Mouse (Mus musculus): Measurements from ENCODE around the gene Rab28. TPM values are rescaled to one million over a fixed set of nuclear protein-coding genes. Genes with fewer than 3 reads are reported as not detected.
A peak's percentile ranks its signal among the peaks of the same experiment; 100 is the strongest.
"Not testable (repeated sequence)": the region's sequence is repeated elsewhere in the genome, so short reads cannot be mapped to it uniquely, and the experiment has no call there.

The Rab28 gene
- polyA plus RNA-seq, 1 experiment from 2014 or later = 92.7 TPM

GRCm38 (mm10) chr5:41744234-41744633 is 36.3 kb upstream of the Rab28 start:
- no peak overlapping the region for H3K4me2 ChIP-seq (ENCODE audit: low read depth)
- H3K36me3 ChIP-seq (ENCODE audit: control insufficient read depth, insufficient read depth, low read length) = no peaks in the 10 kb centered on the region
- ATAC-seq (ENCODE audit: insufficient read depth, low FRiP score, low TSS enrichment) (no peak), DNase-seq (ENCODE audit: low spot score) (no peak)
- no peak overlapping the region for H3K27ac ChIP-seq (ENCODE audit: low read depth, low read length)
- H3K9me3 ChIP-seq (ENCODE audit: control insufficient read depth, low read length) = no peaks in the 10 kb centered on the region
- H3K4me3 ChIP-seq (ENCODE audit: low read depth, low read length) = no peak overlapping the region
- no peaks in the 10 kb centered on the region for H3K4me1 ChIP-seq (ENCODE audit: control insufficient read depth, insufficient read depth, low read length)
- WGBS = 3% methylated on average over 7 of the region's 7 CpGs
- H3K27me3 ChIP-seq (ENCODE audit: control insufficient read depth, insufficient read depth, low read length) = peaks cover 52% of the 10 kb centered on the region
- no peak overlapping the region for H3K9ac ChIP-seq (ENCODE audit: low read length)

- WGBS = 70% methylated on average over 6 of the region's 6 CpGs
- no peaks in the 10 kb centered on the region for H3K4me1 ChIP-seq (ENCODE audit: control insufficient read depth, insufficient read depth, low read length)
- ATAC-seq (ENCODE audit: insufficient read depth, low FRiP score, low TSS enrichment) = no peak
Measured at GRCm38 (mm10) chr5:41738817-41739216, 30.9 kb upstream of the Rab28 start.

DNA sequence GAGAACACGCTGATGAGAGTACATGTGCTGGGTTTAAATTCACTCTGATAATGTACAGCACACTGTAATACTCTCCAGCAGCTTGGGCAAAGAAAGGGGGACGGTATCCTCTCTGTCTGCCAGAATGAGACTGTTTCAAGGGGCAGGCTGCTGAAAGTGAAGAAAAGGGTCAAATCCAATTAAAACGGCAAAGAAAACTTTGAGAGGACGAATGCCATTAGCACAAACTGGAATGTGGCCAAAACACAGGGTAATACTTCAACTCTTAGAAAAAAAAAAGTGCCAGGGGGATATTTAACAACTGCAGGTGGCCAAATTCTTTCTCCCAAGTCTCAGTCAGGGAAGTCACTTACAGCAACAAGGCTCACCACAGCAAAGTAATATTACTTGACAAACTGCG is 29.1 kb upstream of the Rab28 start:
- Histone ChIP-seq H3K4me3 (ENCODE audit: low read depth, low read length) (no peak overlapping the region), H3K36me3 (ENCODE audit: control insufficient read depth, insufficient read depth, low read length) (no peaks in the 10 kb centered on the region), H3K27me3 (ENCODE audit: control insufficient read depth, insufficient read depth, low read length) (no peaks in the 10 kb centered on the region), H3K4me1 (ENCODE audit: control insufficient read depth, insufficient read depth, low read length) (no peaks in the 10 kb centered on the region), H3K4me2 (ENCODE audit: low read depth) (no peak overlapping the region), H3K9me3 (ENCODE audit: control insufficient read depth, low read length) (no peaks in the 10 kb centered on the region), H3K9ac (ENCODE audit: low read length) (no peak overlapping the region), H3K27ac (ENCODE audit: low read depth, low read length) (no peak overlapping the region)
- WGBS = 56% methylated on average over 5 of the region's 5 CpGs
- ATAC-seq (ENCODE audit: insufficient read depth, low FRiP score, low TSS enrichment) (no peak), DNase-seq (ENCODE audit: low spot score) (no peak)

More at GRCm38 (mm10) chr5:41738817-41739216, 30.9 kb upstream of the Rab28 start:
- Histone ChIP-seq H3K27ac (ENCODE audit: low read depth, low read length) (no peak overlapping the region), H3K27me3 (ENCODE audit: control insufficient read depth, insufficient read depth, low read length) (peaks cover 1% of the 10 kb centered on the region; the same call in 1 of the 2 replicates), H3K9ac (ENCODE audit: low read length) (no peak overlapping the region), H3K4me3 (ENCODE audit: low read depth, low read length) (no peak overlapping the region), H3K36me3 (ENCODE audit: control insufficient read depth, insufficient read depth, low read length) (no peaks in the 10 kb centered on the region), H3K9me3 (ENCODE audit: control insufficient read depth, low read length) (no peaks in the 10 kb centered on the region), H3K4me2 (ENCODE audit: low read depth) (no peak overlapping the region)
- DNase-seq (ENCODE audit: low spot score) = no peak

DNA sequence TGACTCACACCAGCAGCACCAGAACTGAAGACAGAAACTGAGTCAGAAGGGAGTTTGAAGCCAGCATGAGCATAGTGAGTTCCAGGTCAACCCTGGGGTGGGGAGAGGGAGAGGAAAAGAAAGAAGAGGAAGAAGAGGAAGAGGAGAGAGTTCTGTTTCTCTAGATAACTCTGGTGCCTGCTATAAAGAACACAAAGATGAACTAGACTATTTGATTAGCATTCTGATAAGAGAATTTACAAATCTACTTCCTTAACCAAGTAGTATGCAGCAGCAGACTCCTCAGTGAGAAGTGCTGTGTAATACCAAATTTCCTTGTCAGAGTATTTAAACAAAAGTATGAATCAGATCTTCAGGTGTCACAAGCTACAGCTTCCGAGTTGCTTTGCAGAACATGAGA is 19.1 kb upstream of the Rab28 start:
- 90% methylated on average over 1 of the region's 1 CpGs for WGBS
- no peaks in the 10 kb centered on the region for H3K36me3 ChIP-seq (ENCODE audit: control insufficient read depth, insufficient read depth, low read length)
- DNase-seq (ENCODE audit: low spot score) = no peak

DNA sequence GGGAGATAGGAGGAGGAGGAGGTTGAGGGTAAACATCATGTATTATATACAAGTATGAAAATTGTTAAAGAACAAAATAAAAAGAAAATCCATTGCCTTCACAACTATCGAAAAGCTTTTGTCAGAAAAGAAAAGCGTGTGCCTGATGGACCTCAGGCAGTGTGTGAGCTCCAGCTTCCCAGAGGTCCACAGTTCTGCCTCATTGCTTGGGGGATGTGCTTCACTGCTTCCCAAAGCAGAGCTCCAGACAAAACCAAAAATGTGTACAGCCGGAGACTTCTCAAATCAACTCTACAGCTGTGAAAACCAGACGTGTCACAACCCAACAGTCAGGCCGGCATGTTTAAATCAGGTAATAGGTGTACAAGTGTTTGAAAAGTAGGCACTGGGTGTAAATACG is 17.6 kb upstream of the Rab28 start:
- H3K27me3 ChIP-seq (ENCODE audit: control insufficient read depth, insufficient read depth, low read length) = no peaks in the 10 kb centered on the region
- H3K36me3 ChIP-seq (ENCODE audit: control insufficient read depth, insufficient read depth, low read length) = no peaks in the 10 kb centered on the region
- ATAC-seq (ENCODE audit: insufficient read depth, low FRiP score, low TSS enrichment) = no peak
- no peak overlapping the region for H3K4me2 ChIP-seq (ENCODE audit: low read depth)
- DNase-seq (ENCODE audit: low spot score) = no peak
- no peaks in the 10 kb centered on the region for H3K4me1 ChIP-seq (ENCODE audit: control insufficient read depth, insufficient read depth, low read length)
- no peak overlapping the region for H3K9ac ChIP-seq (ENCODE audit: low read length)
- H3K9me3 ChIP-seq (ENCODE audit: control insufficient read depth, low read length) = no peaks in the 10 kb centered on the region
- no peak overlapping the region for H3K4me3 ChIP-seq (ENCODE audit: low read depth, low read length)
- no peak overlapping the region for H3K27ac ChIP-seq (ENCODE audit: low read depth, low read length)
- WGBS = 71% methylated on average over 6 of the region's 6 CpGs

More for the DNA sequence above, 19.1 kb upstream of the Rab28 start:
- no peaks in the 10 kb centered on the region for H3K4me1 ChIP-seq (ENCODE audit: control insufficient read depth, insufficient read depth, low read length)
- no peak for ATAC-seq (ENCODE audit: insufficient read depth, low FRiP score, low TSS enrichment)
- H3K9ac ChIP-seq (ENCODE audit: low read length) = no peak overlapping the region
- H3K9me3 ChIP-seq (ENCODE audit: control insufficient read depth, low read length) = no peaks in the 10 kb centered on the region
- H3K4me3 ChIP-seq (ENCODE audit: low read depth, low read length) = no peak overlapping the region
- H3K27ac ChIP-seq (ENCODE audit: low read depth, low read length) = no peak overlapping the region
- H3K27me3 ChIP-seq (ENCODE audit: control insufficient read depth, insufficient read depth, low read length) = no peaks in the 10 kb centered on the region
- H3K4me2 ChIP-seq (ENCODE audit: low read depth) = no peak overlapping the region

GRCm38 (mm10) chr5:41707115-41708015 is 592 bp downstream of the Rab28 start:
- Histone ChIP-seq H3K4me1 (ENCODE audit: control insufficient read depth, insufficient read depth, low read length) (0 out of 2 replicates have a peak, but pooled peaks cover 5% of the 10 kb centered on the region), H3K4me2 (ENCODE audit: low read depth) (peak overlapping the region; percentile 88), H3K9ac (ENCODE audit: low read length) (peak overlapping the region; percentile 94), H3K4me3 (ENCODE audit: low read depth, low read length) (peak overlapping the region; percentile 92), H3K36me3 (ENCODE audit: control insufficient read depth, insufficient read depth, low read length) (no peaks in the 10 kb centered on the region), H3K27ac (ENCODE audit: low read depth, low read length) (peak overlapping the region; percentile 90), H3K27me3 (ENCODE audit: control insufficient read depth, insufficient read depth, low read length) (no peaks in the 10 kb centered on the region), H3K9me3 (ENCODE audit: control insufficient read depth, low read length) (no peaks in the 10 kb centered on the region)
- ATAC-seq (ENCODE audit: insufficient read depth, low FRiP score, low TSS enrichment) (peak; percentile 83), DNase-seq (ENCODE audit: low spot score) (peak; percentile 68)
- WGBS = under 1% methylated on average over 63 of the region's 63 CpGs

GRCm38 (mm10) chr5:41706777-41707114 is 1.2 kb downstream of the Rab28 start:
- no peaks in the 10 kb centered on the region for H3K36me3 ChIP-seq (ENCODE audit: control insufficient read depth, insufficient read depth, low read length)
- no peak for ATAC-seq (ENCODE audit: insufficient read depth, low FRiP score, low TSS enrichment)
- peak overlapping the region; percentile 88 for H3K4me2 ChIP-seq (ENCODE audit: low read depth)
- H3K9ac ChIP-seq (ENCODE audit: low read length) = peak overlapping the region; percentile 94
- H3K4me3 ChIP-seq (ENCODE audit: low read depth, low read length) = peak overlapping the region; percentile 92
- H3K27ac ChIP-seq (ENCODE audit: low read depth, low read length) = no peak overlapping the region
- no peak for DNase-seq (ENCODE audit: low spot score)
- 4% methylated on average over 9 of the region's 9 CpGs for WGBS
- H3K27me3 ChIP-seq (ENCODE audit: control insufficient read depth, insufficient read depth, low read length) = no peaks in the 10 kb centered on the region
- H3K4me1 ChIP-seq (ENCODE audit: control insufficient read depth, insufficient read depth, low read length) = 0 out of 2 replicates have a peak, but pooled peaks cover 5% of the 10 kb centered on the region
- H3K9me3 ChIP-seq (ENCODE audit: control insufficient read depth, low read length) = no peaks in the 10 kb centered on the region

DNA sequence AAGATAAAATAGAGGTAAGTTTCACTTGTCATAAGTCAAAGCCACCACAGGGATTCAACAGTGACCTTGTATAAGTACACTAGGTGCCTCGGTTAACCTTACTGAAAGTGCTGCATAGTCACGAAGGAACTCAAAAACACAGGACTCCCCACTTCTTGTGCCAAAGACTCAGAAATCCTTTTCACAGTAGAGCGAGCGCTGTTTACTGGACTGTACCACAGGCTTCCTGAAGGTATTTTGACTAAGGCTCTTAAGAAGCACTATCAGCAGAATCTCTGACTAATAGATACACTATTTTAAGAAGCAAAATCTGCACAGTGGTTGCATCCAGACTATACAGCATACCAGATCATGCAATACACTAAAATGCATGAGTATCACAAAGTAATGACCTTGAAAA is 6.9 kb downstream of the Rab28 start:
- not testable (repeated sequence) for H3K4me1 ChIP-seq (ENCODE audit: control insufficient read depth, insufficient read depth, low read length)

DNA sequence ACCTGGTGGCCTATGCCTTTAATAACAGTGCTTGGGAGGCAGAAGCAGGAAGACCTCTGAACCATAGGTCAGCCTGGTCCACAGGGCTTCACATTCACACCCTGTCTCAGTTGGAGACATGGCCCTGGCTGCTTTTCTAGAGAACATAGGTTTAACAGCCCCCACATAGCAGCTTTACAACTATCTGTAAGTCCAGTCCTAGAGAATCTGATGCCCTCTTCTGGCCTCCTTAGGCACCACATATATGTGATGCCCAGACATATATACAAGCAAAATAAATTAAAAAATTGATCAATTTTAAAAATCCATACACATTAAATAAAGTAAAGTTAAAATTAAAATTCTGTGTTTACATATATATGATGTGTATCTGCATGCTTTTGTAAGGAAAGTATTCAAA is 10.0 kb downstream of the Rab28 start:
- no peaks in the 10 kb centered on the region for H3K4me1 ChIP-seq (ENCODE audit: control insufficient read depth, insufficient read depth, low read length)
- no peaks in the 10 kb centered on the region for H3K9me3 ChIP-seq (ENCODE audit: control insufficient read depth, low read length)
- no peaks in the 10 kb centered on the region for H3K27me3 ChIP-seq (ENCODE audit: control insufficient read depth, insufficient read depth, low read length)
- DNase-seq (ENCODE audit: low spot score) = no peak
- no peak overlapping the region for H3K4me3 ChIP-seq (ENCODE audit: low read depth, low read length)
- no peaks in the 10 kb centered on the region for H3K36me3 ChIP-seq (ENCODE audit: control insufficient read depth, insufficient read depth, low read length)
- no peak overlapping the region for H3K9ac ChIP-seq (ENCODE audit: low read length)
- H3K4me2 ChIP-seq (ENCODE audit: low read depth) = no peak overlapping the region
- no peak overlapping the region for H3K27ac ChIP-seq (ENCODE audit: low read depth, low read length)
- ATAC-seq (ENCODE audit: insufficient read depth, low FRiP score, low TSS enrichment) = peak; percentile 48; the same call in 1 of the 2 replicates

More for the DNA sequence above, 6.9 kb downstream of the Rab28 start:
- not testable (repeated sequence) for H3K4me2 ChIP-seq (ENCODE audit: low read depth); H3K4me3 ChIP-seq (ENCODE audit: low read depth, low read length); ATAC-seq (ENCODE audit: insufficient read depth, low FRiP score, low TSS enrichment); H3K9me3 ChIP-seq (ENCODE audit: control insufficient read depth, low read length); H3K9ac ChIP-seq (ENCODE audit: low read length); H3K27ac ChIP-seq (ENCODE audit: low read depth, low read length); H3K27me3 ChIP-seq (ENCODE audit: control insufficient read depth, insufficient read depth, low read length); DNase-seq (ENCODE audit: low spot score); H3K36me3 ChIP-seq (ENCODE audit: control insufficient read depth, insufficient read depth, low read length)
- WGBS = 83% methylated on average over 4 of the region's 4 CpGs
